ENCODE assay signal across 9 mouse cellular contexts in the genomic region with DNA sequence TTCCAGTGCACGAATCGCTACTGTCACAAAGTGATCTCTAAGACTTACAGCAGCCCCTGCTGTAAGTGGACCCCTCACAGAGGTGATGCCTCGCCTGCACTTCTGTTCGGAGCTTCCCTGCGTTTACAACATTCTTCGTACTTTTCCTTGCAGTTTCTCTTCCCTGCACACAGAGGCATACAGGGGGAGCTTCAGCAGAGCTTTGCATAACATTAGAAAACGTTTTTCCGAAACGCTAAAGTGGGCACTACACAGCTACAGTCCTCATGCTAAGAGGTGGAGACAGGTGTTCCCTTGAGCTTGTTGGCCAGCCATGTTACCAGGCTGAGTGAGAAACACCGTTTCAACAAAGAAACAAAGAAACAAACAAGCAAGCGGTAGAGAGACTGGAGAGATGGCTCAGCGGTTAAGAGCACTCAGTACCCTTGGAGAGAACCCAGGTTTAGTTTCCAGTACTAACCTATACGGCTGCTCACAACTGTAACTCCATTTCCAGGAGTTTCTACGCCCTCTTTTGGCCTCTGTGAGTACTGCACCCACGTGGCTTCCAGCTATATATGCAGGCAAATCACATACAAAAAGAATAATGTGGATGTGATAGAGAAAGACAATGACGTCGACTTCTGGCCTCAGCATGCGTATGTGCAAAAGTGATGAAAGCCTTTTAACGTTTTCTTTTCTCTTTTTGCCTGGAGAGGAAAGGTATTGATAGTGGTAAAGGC.
A peak's percentile ranks its signal among the peaks of the same experiment; 100 is the strongest.
DNase-seq lines count a peak whose midpoint lies in the region; ATAC-seq lines count a peak whose summit lies in the region.
"Had no signal": no experiment of that assay in that cellular context is flagged by ENCODE, and none has a peak within 500 bp of the region (broad histone marks: within the 10 kb centered on the region; RNA-seq: fewer than 3 reads in every experiment).

No protein-coding gene starts in this region.

- no peaks in the 10 kb centered on the region for H3K9me3 ChIP-seq in forebrain, embryonic 14.5 days (replicated peaks; ENCODE audit: control insufficient read depth, low read length)
- peaks cover under 1% of the 10 kb centered on the region; the same call in 1 of the 2 replicates for H3K9me3 ChIP-seq in forebrain, embryonic 10.5 days
- H3K9me3 ChIP-seq in midbrain, embryonic 16.5 days (replicated peaks; ENCODE audit: control insufficient read depth, low read length, poor library complexity, severe bottlenecking): no peaks in the 10 kb centered on the region
- no peaks in the 10 kb centered on the region for H3K9me3 ChIP-seq in midbrain, embryonic 11.5 days (ENCODE audit: control insufficient read depth, low read length)
- H3K9me3 ChIP-seq in heart, embryonic 15.5 days (replicated peaks): no peaks in the 10 kb centered on the region

- H3K4me1 ChIP-seq in forebrain, embryonic 14.5 days (ENCODE audit: control insufficient read depth, insufficient read depth, low read length): no peaks in the 10 kb centered on the region
- H3K4me1 ChIP-seq in forebrain, embryonic 10.5 days: peaks cover 8% of the 10 kb centered on the region
- no peaks in the 10 kb centered on the region for H3K4me1 ChIP-seq in midbrain, embryonic 16.5 days (ENCODE audit: control insufficient read depth, insufficient read depth, low read length)
- H3K4me1 ChIP-seq in midbrain, embryonic 11.5 days (ENCODE audit: control insufficient read depth, insufficient read depth, low read length): peaks cover 4% of the 10 kb centered on the region; the same call in 1 of the 2 replicates
- H3K4me1 ChIP-seq in heart, embryonic 15.5 days (replicated peaks): peaks cover 43% of the 10 kb centered on the region

- no peak overlapping the region for H3K4me3 ChIP-seq in forebrain, embryonic 14.5 days (ENCODE audit: low read depth, low read length)
- no peak overlapping the region for H3K4me3 ChIP-seq in forebrain, embryonic 10.5 days
- no peak overlapping the region for H3K4me3 ChIP-seq in midbrain, embryonic 16.5 days (ENCODE audit: low read depth, low read length)
- no peak overlapping the region for H3K4me3 ChIP-seq in midbrain, embryonic 11.5 days (ENCODE audit: low read depth, low read length)
- H3K4me3 ChIP-seq in heart, embryonic 15.5 days: no peak overlapping the region

- no peak overlapping the region for H3K27ac ChIP-seq in forebrain, embryonic 14.5 days (ENCODE audit: low read depth, low read length)
- no peak overlapping the region for H3K27ac ChIP-seq in forebrain, embryonic 10.5 days
- H3K27ac ChIP-seq in midbrain, embryonic 16.5 days (ENCODE audit: low read length): no peak overlapping the region
- H3K27ac ChIP-seq in midbrain, embryonic 11.5 days (ENCODE audit: low read depth, low read length): no peak overlapping the region
- peak overlapping the region; percentile 88 for H3K27ac ChIP-seq in heart, embryonic 15.5 days

- H3K27me3 ChIP-seq in forebrain, embryonic 14.5 days (replicated peaks; ENCODE audit: control insufficient read depth, insufficient read depth, low read length): no peaks in the 10 kb centered on the region
- H3K27me3 ChIP-seq in forebrain, embryonic 10.5 days (ENCODE audit: poor library complexity, severe bottlenecking): peaks cover 62% of the 10 kb centered on the region
- no peaks in the 10 kb centered on the region for H3K27me3 ChIP-seq in midbrain, embryonic 16.5 days (ENCODE audit: control insufficient read depth, insufficient read depth, low read depth, low read length)
- H3K27me3 ChIP-seq in midbrain, embryonic 11.5 days (ENCODE audit: control insufficient read depth, insufficient read depth, low read length): no peaks in the 10 kb centered on the region
- H3K27me3 ChIP-seq in heart, embryonic 15.5 days: no peaks in the 10 kb centered on the region

- peak; percentile 29 for DNase-seq in forebrain, embryonic 14.5 days (ENCODE audit: low spot score)
- no peak for DNase-seq in forebrain, embryonic 10.5 days (ENCODE audit: extremely low spot score, low spot score)
- no peak for DNase-seq in midbrain, embryonic 11.5 days (ENCODE audit: low spot score, missing footprints)
- DNase-seq in lung, postnatal 10 days: peak; percentile 45
- no peak for DNase-seq in ovary, postnatal 10 days (ENCODE audit: low spot score)
- no peak for DNase-seq in urinary bladder, postnatal 25 days (ENCODE audit: low spot score)

- WGBS in forebrain, embryonic 14.5 days: 67% methylated on average over 19 of the region's 19 CpGs
- WGBS in forebrain, embryonic 10.5 days: 77% methylated on average over 19 of the region's 19 CpGs
- WGBS in midbrain, embryonic 16.5 days: 70% methylated on average over 19 of the region's 19 CpGs
- 68% methylated on average over 19 of the region's 19 CpGs for whole genome bisulfite sequencing in midbrain, embryonic 11.5 days
- WGBS in heart, embryonic 15.5 days: 62% methylated on average over 19 of the region's 19 CpGs

- ATAC-seq in forebrain, embryonic 14.5 days: no peak
- no peak for ATAC-seq in midbrain, embryonic 16.5 days
- ATAC-seq in midbrain, embryonic 11.5 days (ENCODE audit: low FRiP score): no peak
- ATAC-seq in heart, embryonic 15.5 days (replicated peaks; ENCODE audit: insufficient number of reproducible peaks, insufficient read depth, low FRiP score, low read depth): no peak

- no peaks in the 10 kb centered on the region for H3K36me3 ChIP-seq in forebrain, embryonic 14.5 days (ENCODE audit: control insufficient read depth, insufficient read depth, low read length)
- H3K36me3 ChIP-seq in forebrain, embryonic 10.5 days (replicated peaks): no peaks in the 10 kb centered on the region
- H3K36me3 ChIP-seq in midbrain, embryonic 16.5 days (ENCODE audit: control insufficient read depth, insufficient read depth, low read length): no peaks in the 10 kb centered on the region
- no peaks in the 10 kb centered on the region for H3K36me3 ChIP-seq in midbrain, embryonic 11.5 days (ENCODE audit: control insufficient read depth, insufficient read depth, low read length)
- no peaks in the 10 kb centered on the region for H3K36me3 ChIP-seq in heart, embryonic 15.5 days
- H3K36me3 ChIP-seq: G1E had no signal

- no peak overlapping the region for H3K4me2 ChIP-seq in forebrain, embryonic 14.5 days (ENCODE audit: low read length)
- H3K4me2 ChIP-seq in midbrain, embryonic 16.5 days (ENCODE audit: low read length): peak overlapping the region; percentile 12; the same call in 1 of the 2 replicates
- no peak overlapping the region for H3K4me2 ChIP-seq in midbrain, embryonic 11.5 days
- H3K4me2 ChIP-seq in heart, embryonic 15.5 days: peak overlapping the region; percentile 23

- no peak overlapping the region for H3K9ac ChIP-seq in forebrain, embryonic 14.5 days (ENCODE audit: low read length)
- H3K9ac ChIP-seq in midbrain, embryonic 16.5 days (ENCODE audit: low read depth, low read length): no peak overlapping the region
- H3K9ac ChIP-seq in midbrain, embryonic 11.5 days (ENCODE audit: low read length): no peak overlapping the region
- H3K9ac ChIP-seq in heart, embryonic 15.5 days: no peak overlapping the region

Comparison
In these comparisons a context has a peak if more than half of its experiments do, and no peak if none do; other contexts are left out.
1. DNase-seq: peak in forebrain, embryonic 14.5 days (single experiment) and lung, postnatal 10 days (single experiment); none in forebrain, embryonic 10.5 days (single experiment), midbrain, embryonic 11.5 days (single experiment), ovary, postnatal 10 days (single experiment) and urinary bladder, postnatal 25 days (single experiment).
2. H3K4me2 ChIP-seq: peak in midbrain, embryonic 16.5 days (single experiment) and heart, embryonic 15.5 days (single experiment); none in forebrain, embryonic 14.5 days (single experiment) and midbrain, embryonic 11.5 days (single experiment).